Mouse (Mus musculus) urinary bladder, postnatal 25 days (tissue): Measurements from ENCODE around the gene Fpr-rs3.

Experiments used
- DNase-seq: peaks from one replicate; pipeline ENCODE4 v3.0.0; 2022; ENCODE audit warnings: low spot score

The Fpr-rs3 gene

DNA sequence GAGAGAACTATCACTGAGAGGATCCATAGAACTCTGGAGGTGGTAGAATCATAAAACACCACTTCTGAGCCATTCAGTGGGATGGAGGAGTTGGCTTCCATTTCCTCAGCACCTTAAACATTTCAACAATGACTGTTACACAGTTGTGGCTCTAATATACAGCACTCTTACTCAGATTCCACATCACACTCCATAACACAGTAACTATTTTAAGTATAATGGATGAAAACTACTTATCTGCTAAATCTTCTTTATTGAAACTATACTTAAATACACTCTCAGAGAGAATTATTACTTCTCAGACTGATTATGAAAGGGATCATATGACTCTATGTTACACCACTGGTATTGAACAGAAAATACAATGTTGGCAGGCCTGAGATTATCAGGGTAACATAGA lies at the start of gene Fpr-rs3:
Gene Fpr-rs3 (minus strand): TSS at position 101 of the 400 bp plus-strand sequence.
- no peak for DNase-seq

DNA sequence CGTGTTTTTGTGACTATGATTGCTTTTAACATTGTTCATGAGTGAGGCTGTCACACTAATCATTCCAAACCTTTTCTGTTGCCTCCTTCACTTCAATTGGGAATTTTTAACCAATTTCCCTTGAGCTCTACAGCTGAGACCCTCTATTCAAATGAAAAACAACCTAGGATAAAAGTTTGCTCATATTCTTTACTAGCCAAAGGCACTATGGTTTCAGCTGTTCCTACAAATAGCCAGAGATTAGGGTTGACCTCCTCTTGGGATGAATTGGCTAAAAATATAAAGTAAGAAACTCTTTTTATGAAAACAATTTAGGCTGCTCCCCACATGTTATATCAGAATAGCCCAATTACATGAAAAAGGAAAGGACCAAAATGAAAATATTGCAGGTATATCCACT lies 28.4 kb downstream of the Fpr-rs3 start, which contains the start of gene Vmn2r110:
Gene Vmn2r110 (minus strand): TSS at position 101 of the 400 bp plus-strand sequence.
- no peak for DNase-seq
